Mouse (Mus musculus) fat pad, adult 2 months (tissue): ENCODE measurements at regions not wholly inside any gene's neighbourhood (a gene's known extent, or its start where the extent isn't known, plus 50 kb on each side); places are given as distances from the start of the nearest gene placed in this dataset.

Source experiments
- DNase-seq: peaks from one replicate; pipeline ENCODE4 v3.0.0-alpha.2; 2011; ENCODE audit warnings: low read depth, low spot score; ENCODE audit errors: extremely low read depth

DNA sequence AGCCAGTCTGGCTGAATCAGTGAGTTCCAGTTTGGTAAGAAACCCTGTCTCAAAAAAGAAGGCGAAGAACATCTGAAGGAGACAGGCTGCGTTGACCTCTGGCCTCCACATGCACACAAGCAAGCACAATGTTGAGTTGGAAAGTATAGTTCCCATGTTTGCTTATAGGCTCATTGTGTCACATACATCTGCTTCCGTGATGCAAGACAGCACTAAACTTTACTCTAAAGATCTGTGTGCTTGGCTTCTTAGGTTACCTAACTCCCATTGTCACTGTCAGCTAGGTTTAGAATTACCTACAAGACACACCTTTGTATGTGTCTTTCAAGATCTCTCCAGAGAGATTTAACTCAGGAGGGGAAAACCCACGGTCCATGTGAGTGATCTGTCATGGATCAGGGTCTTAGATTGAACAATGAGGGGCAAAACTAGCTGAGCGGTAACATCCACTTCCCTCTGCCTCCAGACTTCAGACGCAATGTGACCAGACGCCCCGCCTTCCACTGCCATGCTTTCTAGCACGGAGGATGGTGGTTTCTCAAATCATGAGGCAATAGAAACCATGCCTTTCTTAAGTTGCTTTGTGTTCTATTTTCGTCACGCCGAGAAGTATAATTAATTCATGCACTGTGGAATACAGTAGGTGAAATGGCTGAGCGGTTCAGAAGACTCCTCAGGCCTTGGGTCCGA is 130.1 kb upstream of the Egln3 start:
- DNase-seq, result no peak

GRCm38 (mm10) chr12:54327483-54327882 is 123.8 kb upstream of the Egln3 start:
- DNase-seq, result no peak

GRCm38 (mm10) chr12:54326571-54326970 is 122.9 kb upstream of the Egln3 start:
- no peak for DNase-seq

DNA sequence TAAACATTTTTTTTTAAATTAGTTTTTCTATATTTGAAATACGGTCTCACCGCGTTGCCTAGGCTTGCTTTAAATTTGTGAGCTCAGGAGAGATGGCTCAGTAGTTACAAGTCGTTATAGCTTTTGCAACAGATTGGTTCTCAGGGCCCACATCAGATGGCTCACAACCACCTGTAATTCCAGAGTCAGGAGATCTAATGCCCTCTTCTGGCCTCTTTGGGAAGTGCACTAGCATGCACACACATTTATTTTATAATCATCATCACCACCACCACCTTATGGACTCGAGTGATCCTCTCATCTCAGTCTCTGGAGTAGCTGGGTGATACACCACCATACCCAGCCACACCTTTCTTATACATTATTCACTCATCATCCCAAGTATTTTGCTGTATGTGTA is 116.9 kb upstream of the Egln3 start:
- no peak for DNase-seq

GRCm38 (mm10) chr12:54316980-54317471 is 113.4 kb upstream of the Egln3 start:
- no peak for DNase-seq

GRCm38 (mm10) chr12:54316066-54316567 is 112.5 kb upstream of the Egln3 start:
- no peak for DNase-seq

- no peak for DNase-seq
Observed at GRCm38 (mm10) chr12:54314153-54314552, 110.5 kb upstream of the Egln3 start.

DNA sequence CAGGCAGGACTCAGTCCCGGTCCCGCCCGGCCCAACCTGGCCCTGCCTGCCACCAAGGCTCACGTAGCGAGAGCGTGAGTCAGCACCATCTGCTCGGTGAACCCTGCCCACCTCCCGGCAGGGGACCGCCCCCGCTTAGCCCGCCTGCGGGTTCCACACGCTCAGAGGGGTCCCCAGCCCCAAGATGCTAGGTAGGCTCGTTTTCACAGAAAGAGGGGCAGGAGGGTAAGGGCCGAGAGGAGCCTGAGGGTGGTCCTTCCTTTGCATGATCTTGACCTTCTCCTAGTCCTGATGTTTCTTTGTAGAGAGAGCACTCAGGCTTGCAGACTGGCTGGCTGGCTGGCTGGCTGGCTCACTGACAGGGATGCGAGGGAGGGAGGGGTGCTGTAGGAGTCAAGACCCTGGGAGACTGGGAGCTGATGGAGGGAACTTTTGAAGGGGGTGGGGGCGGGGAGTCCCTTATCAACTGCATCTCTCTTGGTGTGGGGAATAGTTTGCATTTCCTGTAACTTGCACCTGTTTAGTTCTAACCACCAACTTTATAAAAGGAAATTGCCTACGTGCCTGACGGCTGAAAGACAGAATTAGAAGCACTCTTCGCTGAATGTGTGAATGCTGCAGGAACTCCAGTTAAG is 109.7 kb upstream of the Egln3 start:
- no peak for DNase-seq

DNA sequence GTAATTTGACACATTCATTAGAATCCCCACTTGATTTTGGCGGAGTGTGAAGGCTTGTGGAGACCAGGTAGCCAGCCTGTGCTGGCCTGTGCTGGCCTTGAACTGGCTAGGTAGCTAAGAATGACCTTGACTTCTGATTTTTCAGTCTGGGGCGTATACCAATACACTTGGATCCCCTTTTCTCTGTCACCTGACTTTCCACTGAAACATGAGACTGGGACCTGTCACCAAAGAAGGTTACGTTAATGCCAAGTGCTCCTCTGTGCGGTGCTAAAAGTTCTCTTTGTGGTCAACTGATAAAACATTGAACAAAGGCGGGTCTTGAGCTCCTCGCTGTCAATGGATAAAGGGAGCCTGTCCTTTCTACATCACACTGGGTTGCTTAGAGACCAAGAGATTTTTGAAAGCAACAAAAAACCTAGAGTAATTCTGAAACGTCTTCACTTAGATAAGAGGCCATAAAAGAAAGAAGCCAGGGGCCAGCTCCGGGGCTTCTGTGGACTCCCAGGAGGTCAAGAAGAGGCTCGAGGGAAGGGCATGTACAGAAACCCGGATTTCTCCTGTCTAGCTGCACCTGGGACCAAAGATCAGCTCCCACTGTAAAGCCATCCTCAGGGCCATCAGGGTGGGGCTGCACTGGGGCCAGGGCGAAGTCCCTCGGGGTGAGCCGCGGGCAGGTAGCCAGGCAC is 109.0 kb upstream of the Egln3 start:
- no peak for DNase-seq

GRCm38 (mm10) chr12:54311896-54312521 is 108.3 kb upstream of the Egln3 start:
- DNase-seq, result no peak

GRCm38 (mm10) chr12:54309874-54310273 is 106.2 kb upstream of the Egln3 start:
- DNase-seq, result no peak

DNA sequence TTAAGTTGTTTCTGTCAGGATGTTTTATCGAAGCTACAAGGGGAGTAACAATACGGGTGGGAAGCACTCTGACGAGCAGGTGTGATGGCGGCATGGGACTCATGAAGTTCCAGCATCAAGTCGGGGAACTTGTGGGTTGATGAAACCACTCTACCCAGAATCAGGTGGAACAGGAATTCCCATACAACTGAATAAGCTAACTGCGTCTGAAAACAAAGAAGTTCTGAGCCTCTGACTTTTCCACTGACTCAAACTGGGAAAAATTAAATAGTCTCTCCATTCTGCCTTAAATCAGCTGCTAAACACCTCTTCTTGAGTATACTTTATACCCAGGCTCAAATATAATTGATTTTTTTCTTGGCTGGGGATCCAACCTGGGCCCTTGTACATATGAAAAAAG is 105.6 kb upstream of the Egln3 start:
- DNase-seq, result no peak

DNA sequence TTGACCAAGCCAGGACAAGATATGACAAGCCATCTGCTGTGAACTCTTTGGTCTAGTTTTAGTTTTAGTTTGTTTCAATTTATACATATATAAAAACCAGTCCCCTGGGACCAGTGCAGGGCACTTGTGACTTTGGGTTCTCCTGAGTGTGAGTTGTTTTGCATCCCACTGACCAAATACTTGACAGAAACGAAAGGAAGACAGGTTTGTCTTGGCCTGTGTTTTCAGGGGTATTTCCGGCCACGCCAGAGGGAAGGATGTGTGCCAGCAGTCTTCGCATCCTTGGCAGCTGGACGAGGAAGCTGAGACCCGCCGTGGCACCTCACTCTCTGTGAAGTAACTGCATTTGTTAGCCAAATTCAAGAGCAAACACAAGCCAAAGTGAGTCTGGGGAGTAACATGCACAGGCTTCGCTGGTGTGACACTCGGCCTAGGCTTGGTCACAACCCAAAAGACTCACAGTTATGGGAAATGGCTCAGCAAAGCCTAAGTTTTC is 101.5 kb upstream of the Egln3 start:
- DNase-seq, result no peak

- no peak for DNase-seq
Observed at GRCm38 (mm10) chr12:54303746-54304145, 100.1 kb upstream of the Egln3 start.

- no peak for DNase-seq
Observed at GRCm38 (mm10) chr12:54299506-54299905, 95.8 kb upstream of the Egln3 start.

DNA sequence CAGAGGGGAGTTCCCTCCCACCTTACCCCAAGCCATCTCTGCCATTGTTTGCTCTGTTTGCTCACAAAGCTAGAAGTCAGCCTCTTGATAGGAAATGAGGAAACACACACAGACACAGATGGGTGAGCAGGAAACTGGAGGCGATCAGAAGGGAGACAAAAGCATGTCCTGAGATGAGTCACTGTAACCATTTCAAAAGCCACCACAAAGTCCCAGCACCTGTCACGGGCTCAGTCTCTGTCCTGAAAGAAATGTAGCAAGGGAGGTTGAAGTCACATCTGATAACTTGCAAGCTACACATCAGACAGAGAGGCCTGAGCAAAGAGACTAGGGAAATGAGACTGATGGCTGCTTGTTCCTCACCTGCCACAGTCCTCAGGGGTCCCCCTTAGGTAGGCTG is 89.6 kb upstream of the Egln3 start:
- DNase-seq, result no peak

DNA sequence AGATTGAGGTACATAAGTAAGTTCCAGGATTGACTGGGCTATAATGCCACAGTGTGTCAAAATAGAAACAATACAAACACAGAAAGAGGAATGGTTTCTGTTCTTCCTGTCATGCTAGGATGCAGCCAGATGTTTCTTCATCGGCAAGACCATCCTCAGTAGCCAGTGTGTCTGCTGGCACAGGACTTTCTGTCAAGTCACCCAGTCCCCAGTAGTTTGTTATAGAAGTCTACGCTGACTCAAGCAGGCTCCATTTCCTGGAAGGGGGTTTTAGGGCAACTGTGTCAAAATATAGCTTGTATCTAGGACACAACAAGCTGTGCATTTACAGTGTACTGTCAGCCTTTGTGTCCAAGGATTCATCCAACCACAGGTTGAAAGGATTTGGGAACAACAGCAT is 86.7 kb upstream of the Egln3 start:
- DNase-seq, result no peak

DNA sequence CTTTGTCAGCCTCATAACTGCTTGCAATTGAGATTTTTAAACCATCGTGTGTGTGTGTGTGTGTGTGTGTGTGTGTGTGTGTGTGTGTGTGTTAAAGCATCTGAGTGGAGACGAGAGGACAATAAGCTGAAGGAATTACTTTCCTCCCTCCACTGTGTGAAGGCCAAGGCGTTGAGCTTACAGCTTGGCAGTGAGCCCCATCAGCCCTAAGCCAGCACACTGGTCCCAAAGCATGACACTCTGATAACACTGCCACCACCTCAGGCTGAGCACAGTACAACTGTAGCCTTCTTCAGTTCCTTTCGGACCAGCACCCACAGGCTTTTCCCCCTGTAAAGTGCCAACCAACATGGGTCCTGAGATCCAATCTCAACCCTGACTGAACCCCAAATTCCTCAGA is 85.1 kb upstream of the Egln3 start:
- no peak for DNase-seq

DNA sequence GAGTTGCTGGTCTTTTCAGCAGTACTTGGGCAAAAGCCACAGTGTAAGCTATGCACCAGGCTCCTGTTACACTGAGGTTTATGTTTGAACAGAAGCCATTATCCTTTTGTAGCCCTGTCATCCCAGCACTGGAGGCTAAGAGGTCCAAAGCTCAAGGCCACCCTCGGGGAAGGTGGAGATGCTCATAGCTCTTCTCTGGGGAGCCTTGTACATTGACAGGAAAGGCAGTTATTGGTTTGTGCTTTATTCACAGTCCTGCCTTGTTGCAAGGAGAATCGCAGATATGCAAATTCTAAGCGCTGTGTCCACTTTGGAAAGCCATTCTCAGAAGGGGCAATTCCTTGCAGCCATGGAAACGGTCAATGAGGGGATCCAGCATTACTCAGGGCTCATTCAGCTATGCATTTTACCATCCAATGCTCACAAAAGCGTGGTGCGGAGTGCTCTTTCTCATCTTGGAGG is 84.4 kb upstream of the Egln3 start:
- no peak for DNase-seq

- no peak for DNase-seq
Observed at GRCm38 (mm10) chr12:54286911-54287819, 83.5 kb upstream of the Egln3 start.
